Mouse (Mus musculus) fat pad, adult 2 months (tissue): ENCODE measurements at regions not wholly inside any gene's neighbourhood (a gene's known extent, or its start where the extent isn't known, plus 50 kb on each side); places are given as distances from the start of the nearest gene placed in this dataset.

Experiments used
- DNase-seq: peaks from one replicate; pipeline ENCODE4 v3.0.0-alpha.2; 2011; ENCODE audit warnings: low read depth, low spot score; ENCODE audit errors: extremely low read depth

DNA sequence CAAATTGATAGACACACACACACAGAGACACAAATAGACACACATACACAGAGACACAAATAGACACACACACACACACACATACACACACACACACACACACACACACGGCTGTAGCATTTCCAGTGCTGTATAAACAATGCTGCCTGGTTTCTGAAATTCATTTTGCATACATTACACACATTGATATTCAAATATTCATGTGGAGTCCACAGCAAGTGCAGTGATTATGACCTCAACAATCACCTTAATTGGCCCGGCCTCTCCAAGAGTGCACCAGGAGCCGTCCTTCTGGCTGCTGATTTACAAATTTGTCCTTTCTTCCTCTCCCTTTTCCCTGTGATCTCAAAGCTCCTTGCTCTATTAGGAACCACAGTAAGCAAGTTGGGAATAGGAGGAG, 61.2 kb upstream of the Lhx8 start:
- no peak for DNase-seq

- DNase-seq: no peak
Measured at GRCm38 (mm10) chr3:154388656-154389055, 58.2 kb upstream of the Lhx8 start.

GRCm38 (mm10) chr3:154387271-154387670, 56.8 kb upstream of the Lhx8 start:
- DNase-seq: no peak

GRCm38 (mm10) chr3:154385831-154386312, 55.4 kb upstream of the Lhx8 start:
- DNase-seq: no peak

GRCm38 (mm10) chr3:154382811-154383210, 52.4 kb upstream of the Lhx8 start:
- DNase-seq: no peak

GRCm38 (mm10) chr3:154381561-154381960, 51.1 kb upstream of the Lhx8 start:
- no peak for DNase-seq
